10 mouse cellular contexts compared by ENCODE assay signal in genomic region chr4:100800730-100801442, GRCm38 (mm10). TPM values are rescaled to one million over a fixed set of nuclear protein-coding genes. Genes with fewer than 3 reads are reported as not detected.
DNase-seq lines count a peak whose midpoint lies in the region; ATAC-seq lines count a peak whose summit lies in the region.
"Had no signal": no experiment of that assay in that cellular context is flagged by ENCODE, and none has a peak within 500 bp of the region (broad histone marks: within the 10 kb centered on the region; RNA-seq: fewer than 3 reads in every experiment).

No protein-coding gene starts in this region.

- no peak overlapping the region for H3K4me3 ChIP-seq in kidney, embryonic 15.5 days (replicated peaks)
- no peak overlapping the region for H3K4me3 ChIP-seq in intestine, embryonic 15.5 days (replicated peaks)

- ATAC-seq in kidney, embryonic 15.5 days (replicated peaks; ENCODE audit: low FRiP score), result no peak
- 0 out of 2 replicates have a peak, but pooled peaks have one; percentile 22 for ATAC-seq in intestine, embryonic 15.5 days
- ATAC-seq in erythroblast, adult 5-6 weeks (replicated peaks; ENCODE audit: low FRiP score, poor library complexity, severe bottlenecking), result no peak

- H3K9ac ChIP-seq in kidney, embryonic 15.5 days, result no peak overlapping the region
- no peak overlapping the region for H3K9ac ChIP-seq in intestine, embryonic 15.5 days

- H3K27me3 ChIP-seq in kidney, embryonic 15.5 days, result no peaks in the 10 kb centered on the region
- no peaks in the 10 kb centered on the region for H3K27me3 ChIP-seq in intestine, embryonic 15.5 days (replicated peaks)

- H3K4me1 ChIP-seq in kidney, embryonic 15.5 days, result peaks cover 35% of the 10 kb centered on the region
- peaks cover 20% of the 10 kb centered on the region for H3K4me1 ChIP-seq in intestine, embryonic 15.5 days (replicated peaks)

- peak; percentile 29 to 35 for DNase-seq in cerebellum, postnatal 14 days
- DNase-seq in cerebellum, adult 9-11 months, result no peak
- DNase-seq in kidney, adult 8-10 months, result peak; percentile 63 to 71
- DNase-seq in lung, postnatal 25 days (ENCODE audit: low spot score), result peak; percentile 83
- DNase-seq in frontal cortex, postnatal 14 days (ENCODE audit: low spot score in 2 of 2), result no peak

- H3K36me3 ChIP-seq in kidney, embryonic 15.5 days, result no peaks in the 10 kb centered on the region
- no peaks in the 10 kb centered on the region for H3K36me3 ChIP-seq in intestine, embryonic 15.5 days

- no peak overlapping the region for H3K4me2 ChIP-seq in kidney, embryonic 15.5 days
- H3K4me2 ChIP-seq in intestine, embryonic 15.5 days (replicated peaks), result no peak overlapping the region

- H3K9me3 ChIP-seq in kidney, embryonic 15.5 days (replicated peaks), result no peaks in the 10 kb centered on the region
- H3K9me3 ChIP-seq in intestine, embryonic 15.5 days, result no peaks in the 10 kb centered on the region

- H3K27ac ChIP-seq in kidney, embryonic 15.5 days, result no peak overlapping the region
- H3K27ac ChIP-seq in intestine, embryonic 15.5 days, result no peak overlapping the region
- H3K27ac ChIP-seq: macrophage had no signal

- 93% methylated on average over 14 of the region's 14 CpGs for whole genome bisulfite sequencing in kidney, embryonic 15.5 days
- whole genome bisulfite sequencing in intestine, embryonic 15.5 days, result 75% methylated on average over 14 of the region's 14 CpGs

RNA-seq across cellular contexts. Expression of gene Cachd1, which starts 24.4 kb away (rescaled TPM):
- 14.2 and 19.0 TPM in 2 replicates for polyA plus RNA-seq in kidney, embryonic 15.5 days (2015; fragmentation: Nextera tagmentation; extraction: Ambion mirVana)
- polyA plus RNA-seq in intestine, embryonic 15.5 days (2015; fragmentation: Nextera tagmentation; extraction: Ambion mirVana), result 13.4 and 16.7 TPM in 2 replicates
- 85.7 and 130 TPM in 2 replicates for total RNA-seq in erythroblast, adult 5-6 weeks (2015; ENCODE audit: low replicate concordance)
- 39.9 and 49.1 TPM in 2 replicates for total RNA-seq in erythroblast, adult 5-6 weeks (2017; ENCODE audit: low replicate concordance)
- total RNA-seq: neutrophil, adult 5-6 weeks had no signal
- polyA plus RNA-seq: macrophage had no signal

Comparison
In these comparisons a context has a peak if more than half of its experiments do, and no peak if none do; other contexts are left out.
1. DNase-seq: peak in cerebellum, postnatal 14 days (2 of 2), kidney, adult 8-10 months (2 of 2) and lung, postnatal 25 days (single experiment); none in cerebellum, adult 9-11 months (single experiment) and frontal cortex, postnatal 14 days (0 of 2).